Mouse (Mus musculus) neural tube, embryonic 12.5 days (tissue): ENCODE measurements around the gene Eif2ak1. TPM values are rescaled to one million over a fixed set of nuclear protein-coding genes. Genes with fewer than 3 reads are reported as not detected.
"Not testable (repeated sequence)": the region's sequence is repeated elsewhere in the genome, so short reads cannot be mapped to it uniquely, and the experiment has no call there.

Experiments
- ATAC-seq: fragments of 200-750 bp; cut with Nextera tagmentation; 2 replicates; pipeline ENCODE4 v1.8.0; 2017; ENCODE audit warnings: low read depth, mild to moderate bottlenecking, moderate TSS enrichment, moderate library complexity; ENCODE audit not compliant: low FRiP score
- H3K27ac ChIP-seq: fragments of 300-500 bp; sonication (generic); 2 replicates; pipeline ENCODE4 v1.5.1; 2016
- H3K27me3 ChIP-seq: fragments of 300-500 bp; sonication (generic); replicated peaks from 2 replicates; pipeline ENCODE4 v1.6.1; 2016; ENCODE audit warnings: mild to moderate bottlenecking
- H3K36me3 ChIP-seq: fragments of 300-500 bp; sonication (generic); 2 replicates; pipeline ENCODE4 v1.6.1; 2016; ENCODE audit warnings: mild to moderate bottlenecking
- H3K4me1 ChIP-seq: fragments of 300-500 bp; sonication (generic); 2 replicates; pipeline ENCODE4 v1.6.1; 2016
- H3K4me2 ChIP-seq: fragments of 300-500 bp; sonication (generic); replicated peaks from 2 replicates; pipeline ENCODE4 v1.6.1; 2016; ENCODE audit warnings: mild to moderate bottlenecking
- H3K4me3 ChIP-seq: fragments of 300-500 bp; sonication (generic); 2 replicates; pipeline ENCODE4 v1.5.1; 2016
- H3K9ac ChIP-seq: fragments of 300-500 bp; sonication (generic); 2 replicates; pipeline ENCODE4 v1.6.1; 2016; ENCODE audit warnings: mild to moderate bottlenecking
- H3K9me3 ChIP-seq: fragments of 300-500 bp; sonication (generic); 2 replicates; pipeline ENCODE4 v1.6.1; 2016; ENCODE audit warnings: mild to moderate bottlenecking
- WGBS: fragments of 180-500 bp; shearing (Covaris S2); methylation state at CpG from one replicate; pipeline ENCODE4 v1.1.7; 2016; 5-methylcytosine and 5-hydroxymethylcytosine counted together
- polyA plus RNA-seq: library from polyadenylated mRNA; unstranded; fragments of >200 nt; fragmentation: Nextera tagmentation; extraction: Ambion mirVana; gene quantifications from 2 replicates; pipeline ENCODE4 v1.2.1, GENCODE M21; 2016

Gene Eif2ak1
- 47.9 and 53.0 TPM in 2 replicates for polyA plus RNA-seq

DNA sequence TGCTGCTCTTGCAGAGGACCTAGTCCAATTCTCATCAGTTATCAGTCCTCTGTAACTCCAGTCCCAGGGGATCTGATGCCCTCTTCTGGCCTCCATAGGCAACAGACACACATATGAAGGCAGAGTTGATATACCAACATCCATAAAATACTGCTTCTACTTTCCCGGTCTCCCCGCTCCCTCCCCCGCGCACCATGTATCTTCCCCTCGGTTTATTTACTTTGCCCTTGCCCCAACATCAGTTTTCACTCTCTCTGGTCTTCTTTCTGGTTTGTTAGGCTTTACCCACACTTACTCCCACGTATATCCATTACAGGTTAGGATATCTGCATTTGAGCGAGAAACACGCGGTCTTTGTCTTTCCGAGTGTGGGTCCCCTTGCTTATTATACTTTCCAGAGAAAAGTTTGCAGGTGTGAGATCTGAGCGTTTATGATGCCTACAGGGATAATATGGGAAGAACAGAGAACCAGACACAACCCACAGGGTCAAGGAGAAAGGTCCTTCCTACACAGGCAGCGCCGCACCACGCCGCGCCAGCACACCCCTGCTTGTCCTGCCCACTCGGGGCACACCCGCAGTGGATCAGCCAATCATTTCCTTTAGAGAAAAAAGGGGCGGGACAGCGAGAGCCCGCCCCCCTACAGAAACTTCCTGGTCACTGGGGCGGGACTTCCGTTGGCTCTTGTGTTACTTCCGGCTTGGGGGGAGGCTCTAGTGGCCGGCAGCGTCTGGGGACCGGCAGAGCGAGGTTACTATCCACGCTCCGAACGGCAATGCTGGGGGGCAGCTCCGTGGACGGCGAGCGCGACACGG, at the start of gene Eif2ak1:
Gene Eif2ak1 (plus strand): TSS at position 673 of the 815 bp plus-strand sequence.
- peak within 1 kb of the TSS; percentile 85 for H3K9ac ChIP-seq

DNA sequence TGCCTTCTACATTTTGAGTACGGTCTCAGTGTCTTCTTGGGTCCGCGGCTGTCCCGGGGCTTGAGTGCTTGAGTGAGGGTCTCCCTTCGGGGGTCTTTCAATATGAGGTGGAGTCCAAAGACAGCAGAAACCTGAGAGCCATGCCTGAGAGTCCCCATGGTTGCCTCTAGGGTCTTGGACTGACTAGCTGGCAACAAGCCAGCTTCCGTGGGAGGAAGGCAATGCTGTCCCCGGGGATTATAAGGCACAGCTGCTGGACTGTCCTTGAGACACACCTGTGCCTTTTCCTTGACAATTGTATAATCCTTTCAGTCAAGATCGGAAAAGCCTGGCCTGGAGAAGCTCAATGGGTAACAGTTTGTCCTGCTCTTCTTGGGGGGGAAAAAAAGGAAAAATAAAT, 35.6 kb upstream of the Eif2ak1 start:
- Histone ChIP-seq H3K4me2 (no peak overlapping the region), H3K27ac (no peak overlapping the region), H3K9ac (no peak overlapping the region), H3K4me1 (no peaks in the 10 kb centered on the region), H3K36me3 (no peaks in the 10 kb centered on the region), H3K9me3 (no peaks in the 10 kb centered on the region), H3K4me3 (no peak overlapping the region), H3K27me3 (no peaks in the 10 kb centered on the region)
- WGBS = 91% methylated on average over 8 of the region's 8 CpGs
- no peak for ATAC-seq

More for the DNA sequence above, at the start of gene Eif2ak1:
- H3K9me3 ChIP-seq = no peaks in the 10 kb centered on the region
- no peaks in the 10 kb centered on the region for H3K27me3 ChIP-seq
- H3K4me2 ChIP-seq = peak within 1 kb of the TSS; percentile 71
- ATAC-seq = peak; percentile 99
- under 1% methylated on average over 37 of the region's 37 CpGs for WGBS
- peak within 1 kb of the TSS; percentile 42; the same call in 1 of the 2 replicates for H3K27ac ChIP-seq
- H3K4me1 ChIP-seq = peaks cover 9% of the 10 kb centered on the region; the same call in 1 of the 2 replicates
- no peaks in the 10 kb centered on the region for H3K36me3 ChIP-seq
- peak within 1 kb of the TSS; percentile 87 for H3K4me3 ChIP-seq

DNA sequence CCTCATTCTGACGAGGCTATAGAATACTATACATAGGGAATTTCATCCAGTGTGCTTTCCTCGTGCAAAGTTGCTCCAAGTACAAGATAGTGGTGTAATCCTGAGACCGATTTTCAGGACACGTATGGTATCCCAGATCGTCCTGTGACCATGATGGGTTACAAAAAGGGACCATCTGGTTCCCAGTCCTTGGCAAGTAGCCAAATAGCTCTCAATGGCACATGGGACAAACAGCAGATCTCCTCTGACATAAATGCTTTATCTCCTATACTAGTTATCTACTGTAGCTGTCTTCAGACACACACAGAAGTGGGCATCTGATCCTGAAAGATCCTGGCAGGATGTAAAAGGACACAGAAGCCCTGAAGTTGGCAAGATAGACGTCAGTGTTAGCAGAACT, 32.2 kb upstream of the Eif2ak1 start:
- Histone ChIP-seq H3K27ac (no peak overlapping the region), H3K4me3 (no peak overlapping the region), H3K9ac (no peak overlapping the region), H3K36me3 (no peaks in the 10 kb centered on the region), H3K27me3 (no peaks in the 10 kb centered on the region), H3K9me3 (no peaks in the 10 kb centered on the region), H3K4me1 (no peaks in the 10 kb centered on the region), H3K4me2 (no peak overlapping the region)
- no peak for ATAC-seq
- 84% methylated on average over 6 of the region's 6 CpGs for WGBS

DNA sequence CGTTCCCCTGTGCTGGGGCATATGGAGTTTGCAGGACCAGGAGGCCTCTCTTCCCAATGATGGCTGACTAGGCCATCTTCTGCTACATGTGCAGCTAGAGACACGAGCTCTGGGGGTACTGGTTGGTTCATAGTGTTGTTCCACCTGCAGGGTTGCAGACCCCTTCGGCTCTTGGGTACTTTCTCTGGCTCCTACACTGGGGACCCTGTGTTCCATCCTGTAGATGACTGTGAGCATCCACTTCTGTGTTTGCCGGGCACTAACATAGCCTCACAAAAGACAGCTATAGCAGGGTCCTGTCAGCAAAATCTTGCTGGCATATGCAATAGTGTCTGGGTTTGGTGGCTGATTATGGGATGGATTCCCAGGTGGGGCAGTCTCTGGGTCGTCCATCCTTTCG, 16.4 kb upstream of the Eif2ak1 start:
- H3K36me3 ChIP-seq, ATAC-seq, H3K27ac ChIP-seq, H3K4me3 ChIP-seq, H3K9me3 ChIP-seq, H3K4me2 ChIP-seq, H3K9ac ChIP-seq, H3K27me3 ChIP-seq, H3K4me1 ChIP-seq: not testable (repeated sequence)
- 84% methylated on average over 6 of the region's 6 CpGs for WGBS

DNA sequence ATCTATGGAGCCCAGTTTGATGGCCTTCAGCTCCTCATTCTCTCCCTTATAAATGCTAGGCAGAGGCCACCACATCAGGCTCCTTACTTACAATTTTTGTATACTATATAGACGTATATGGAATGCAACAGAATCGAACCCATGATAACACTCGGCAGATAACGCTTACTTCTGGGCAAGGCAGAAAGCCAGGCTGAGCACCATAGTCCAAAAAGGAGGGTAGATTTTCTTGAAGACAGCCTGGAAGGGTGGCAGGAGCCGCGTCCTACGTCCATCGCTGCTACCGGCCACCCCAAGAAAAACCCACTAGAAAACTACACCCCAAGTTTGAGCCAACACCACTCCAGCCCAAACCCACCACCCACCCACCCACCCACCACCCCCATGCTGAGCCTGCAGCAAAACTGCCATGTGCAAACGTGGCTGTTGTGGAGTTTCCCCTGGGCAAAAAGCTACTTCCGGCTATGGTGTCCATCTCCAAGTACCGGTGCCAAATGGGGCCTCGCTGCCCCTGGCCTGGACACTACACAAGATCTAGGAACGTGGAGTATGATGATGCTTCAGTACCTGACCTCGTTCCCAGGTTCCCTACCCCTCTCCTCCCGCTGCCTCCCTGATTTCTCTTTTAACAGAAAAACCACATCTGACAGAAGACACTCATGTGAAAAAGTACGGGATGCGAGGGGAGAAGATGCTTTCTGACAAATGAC, 13.4 kb upstream of the Eif2ak1 start:
- Histone ChIP-seq H3K9ac (no peak overlapping the region), H3K4me2 (no peak overlapping the region), H3K9me3 (no peaks in the 10 kb centered on the region), H3K36me3 (no peaks in the 10 kb centered on the region), H3K27me3 (no peaks in the 10 kb centered on the region), H3K27ac (no peak overlapping the region), H3K4me1 (no peaks in the 10 kb centered on the region), H3K4me3 (no peak overlapping the region)
- ATAC-seq = no peak
- WGBS = 90% methylated on average over 18 of the region's 18 CpGs

DNA sequence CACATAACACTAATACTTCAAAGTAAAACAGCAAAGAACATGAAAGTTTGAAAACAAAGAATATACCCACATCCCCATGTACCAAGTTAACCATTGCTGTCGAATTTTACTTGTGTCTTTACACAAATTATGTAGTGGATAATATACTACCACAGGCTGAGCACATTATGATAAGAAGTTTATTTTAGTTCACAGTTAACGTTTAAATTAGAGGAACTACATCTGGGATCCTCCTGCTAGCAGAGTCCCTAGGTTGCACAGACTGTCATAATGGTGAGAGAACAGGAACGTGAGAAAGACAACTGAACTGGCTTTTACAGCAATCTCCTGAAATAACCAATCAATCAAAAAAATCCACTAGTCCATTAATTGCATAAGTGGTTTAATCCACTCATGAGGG, 10.3 kb upstream of the Eif2ak1 start:
- Histone ChIP-seq H3K4me1 (no peaks in the 10 kb centered on the region), H3K9ac (no peak overlapping the region), H3K36me3 (no peaks in the 10 kb centered on the region), H3K27me3 (no peaks in the 10 kb centered on the region), H3K9me3 (no peaks in the 10 kb centered on the region), H3K4me2 (no peak overlapping the region), H3K4me3 (no peak overlapping the region), H3K27ac (no peak overlapping the region)
- ATAC-seq = no peak
- WGBS = 80% methylated on average over 3 of the region's 3 CpGs

DNA sequence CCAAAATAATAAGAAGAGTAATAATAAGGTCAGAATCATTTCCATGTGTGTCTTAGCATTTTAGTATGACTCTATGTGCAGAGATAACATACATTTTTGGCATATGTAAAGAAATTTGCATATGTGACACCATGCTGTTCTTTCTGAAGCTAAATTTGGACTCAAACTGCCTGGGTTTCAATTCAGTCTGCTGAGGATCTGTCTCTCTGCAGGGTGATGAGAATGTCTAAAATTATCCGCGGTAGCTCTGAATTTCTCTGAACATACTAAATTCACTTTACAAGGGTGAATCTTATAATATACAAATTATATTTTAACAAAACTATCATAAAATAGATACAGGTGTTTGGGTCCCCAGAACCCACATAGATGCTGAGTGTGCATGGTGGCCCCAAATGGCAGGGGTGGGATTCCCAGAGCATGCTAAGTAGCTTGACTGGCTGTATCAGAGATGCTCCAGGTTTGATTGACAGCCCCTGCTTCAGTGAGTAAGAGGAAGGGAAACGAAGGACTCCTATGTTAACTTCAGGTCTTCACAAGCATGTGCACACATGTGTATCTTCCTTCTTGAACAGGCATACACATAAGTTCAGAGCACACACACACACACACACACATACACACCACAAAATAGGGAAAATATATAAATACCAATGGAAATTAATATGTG, 8.0 kb upstream of the Eif2ak1 start:
- no peak overlapping the region for H3K27ac ChIP-seq
- H3K4me2 ChIP-seq = no peak overlapping the region
- no peak overlapping the region for H3K4me3 ChIP-seq
- no peaks in the 10 kb centered on the region for H3K36me3 ChIP-seq
- no peaks in the 10 kb centered on the region for H3K27me3 ChIP-seq
- ATAC-seq = no peak
- no peak overlapping the region for H3K9ac ChIP-seq
- no peaks in the 10 kb centered on the region for H3K9me3 ChIP-seq
- no peaks in the 10 kb centered on the region for H3K4me1 ChIP-seq
- WGBS = 87% methylated on average over 3 of the region's 3 CpGs

DNA sequence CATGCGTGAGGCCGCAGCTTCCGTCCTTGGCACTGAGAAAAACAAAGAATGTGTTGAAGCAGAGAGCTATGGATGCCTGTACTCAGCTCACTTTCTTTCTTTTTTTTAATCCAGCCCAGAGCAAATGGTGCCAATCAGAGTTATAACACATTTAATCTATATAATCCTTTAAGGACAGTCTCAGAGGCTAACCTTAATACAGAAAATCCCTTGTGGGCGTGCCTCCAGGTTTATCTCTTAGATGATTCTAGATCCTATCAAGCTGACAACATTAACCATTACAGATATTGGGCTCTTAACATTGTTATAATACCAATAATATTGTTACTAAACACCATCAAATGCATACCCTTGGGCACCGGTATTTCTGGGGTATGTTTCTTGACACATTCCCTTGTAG, 5.9 kb upstream of the Eif2ak1 start:
- H3K4me3 ChIP-seq = no peak overlapping the region
- no peaks in the 10 kb centered on the region for H3K4me1 ChIP-seq
- 91% methylated on average over 5 of the region's 5 CpGs for WGBS
- no peak for ATAC-seq
- no peaks in the 10 kb centered on the region for H3K36me3 ChIP-seq
- no peaks in the 10 kb centered on the region for H3K9me3 ChIP-seq
- no peaks in the 10 kb centered on the region for H3K27me3 ChIP-seq
- no peak overlapping the region for H3K27ac ChIP-seq
- H3K9ac ChIP-seq = no peak overlapping the region
- H3K4me2 ChIP-seq = no peak overlapping the region

DNA sequence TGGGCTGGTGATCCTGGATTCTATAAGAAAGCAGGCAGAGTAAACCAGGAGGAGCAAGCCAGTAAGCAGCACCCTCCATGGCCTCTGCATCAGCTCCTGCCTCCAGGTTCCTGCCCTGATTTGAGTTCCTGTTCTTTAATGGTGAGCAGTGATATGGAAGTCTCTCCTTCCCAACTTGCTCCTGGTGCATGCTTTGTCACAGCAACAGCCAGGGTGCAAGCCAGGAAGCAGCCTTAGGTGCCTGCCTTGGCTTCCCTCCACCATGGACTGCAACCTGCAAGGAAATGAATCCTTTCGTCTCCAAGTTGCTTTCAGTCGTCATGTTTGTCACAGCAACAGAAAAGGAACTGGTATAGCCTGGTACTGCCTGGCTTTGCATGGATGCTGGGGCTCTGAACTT, 3.0 kb upstream of the Eif2ak1 start:
- H3K4me1 ChIP-seq = peaks cover 9% of the 10 kb centered on the region; the same call in 1 of the 2 replicates
- H3K4me2 ChIP-seq = no peak overlapping the region
- no peaks in the 10 kb centered on the region for H3K36me3 ChIP-seq
- H3K27me3 ChIP-seq = no peaks in the 10 kb centered on the region
- H3K27ac ChIP-seq = no peak overlapping the region
- ATAC-seq = no peak
- WGBS = 80% methylated on average over 2 of the region's 2 CpGs
- no peak overlapping the region for H3K4me3 ChIP-seq
- no peak overlapping the region for H3K9ac ChIP-seq
- H3K9me3 ChIP-seq = no peaks in the 10 kb centered on the region

DNA sequence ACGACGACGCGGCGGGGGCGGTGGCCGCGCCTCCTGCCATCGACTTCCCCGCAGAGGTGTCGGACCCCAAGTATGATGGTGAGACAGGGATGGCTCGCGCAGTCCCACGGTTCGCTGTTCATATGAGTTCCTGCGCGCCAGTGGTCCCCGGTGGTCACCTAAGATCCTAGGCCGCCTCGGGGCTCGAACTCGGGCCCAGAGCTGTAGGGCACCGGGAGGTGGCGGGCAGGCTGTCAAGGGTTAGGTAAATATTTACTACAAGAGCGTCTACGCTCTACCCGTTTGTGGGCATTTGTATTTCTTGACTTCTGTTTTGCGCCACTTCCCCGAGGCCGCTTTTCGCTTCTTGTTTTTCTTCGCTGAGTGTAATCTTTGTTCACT, 333 bp downstream of the Eif2ak1 start:
- no peaks in the 10 kb centered on the region for H3K27me3 ChIP-seq
- under 1% methylated on average over 32 of the region's 32 CpGs for WGBS
- peak overlapping the region; percentile 71 for H3K4me2 ChIP-seq
- H3K4me1 ChIP-seq = peaks cover 9% of the 10 kb centered on the region; the same call in 1 of the 2 replicates
- no peaks in the 10 kb centered on the region for H3K9me3 ChIP-seq
- H3K36me3 ChIP-seq = no peaks in the 10 kb centered on the region
- peak overlapping the region; percentile 42; the same call in 1 of the 2 replicates for H3K27ac ChIP-seq
- H3K9ac ChIP-seq = peak overlapping the region; percentile 85
- ATAC-seq = peak; percentile 85
- H3K4me3 ChIP-seq = peak overlapping the region; percentile 87

DNA sequence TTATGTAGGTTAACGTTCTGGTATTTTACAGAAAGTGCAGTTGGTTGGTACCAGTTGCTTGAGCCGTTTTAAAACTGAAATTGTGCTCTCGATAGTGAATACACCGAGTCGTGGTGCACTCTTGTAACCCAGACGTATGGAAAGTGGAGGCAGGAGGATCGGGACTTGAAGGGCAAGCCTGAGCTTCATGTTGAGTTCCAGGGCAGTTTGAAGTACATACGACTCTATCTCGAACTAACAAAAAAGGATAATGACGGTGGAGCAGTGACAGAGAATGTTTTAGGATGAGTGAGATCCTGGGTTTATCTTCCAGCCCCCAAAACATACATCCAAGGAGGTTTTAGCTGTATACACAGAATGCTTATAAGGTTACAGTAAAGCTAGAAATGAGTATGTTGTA, 873 bp downstream of the Eif2ak1 start:
- H3K4me3 ChIP-seq = peak overlapping the region; percentile 87
- H3K27ac ChIP-seq = no peak overlapping the region
- ATAC-seq = no peak
- H3K9ac ChIP-seq = peak overlapping the region; percentile 85
- H3K4me2 ChIP-seq = peak overlapping the region; percentile 71
- no peaks in the 10 kb centered on the region for H3K36me3 ChIP-seq
- no peaks in the 10 kb centered on the region for H3K27me3 ChIP-seq
- 21% methylated on average over 10 of the region's 10 CpGs for WGBS
- no peaks in the 10 kb centered on the region for H3K9me3 ChIP-seq
- peaks cover 9% of the 10 kb centered on the region; the same call in 1 of the 2 replicates for H3K4me1 ChIP-seq

DNA sequence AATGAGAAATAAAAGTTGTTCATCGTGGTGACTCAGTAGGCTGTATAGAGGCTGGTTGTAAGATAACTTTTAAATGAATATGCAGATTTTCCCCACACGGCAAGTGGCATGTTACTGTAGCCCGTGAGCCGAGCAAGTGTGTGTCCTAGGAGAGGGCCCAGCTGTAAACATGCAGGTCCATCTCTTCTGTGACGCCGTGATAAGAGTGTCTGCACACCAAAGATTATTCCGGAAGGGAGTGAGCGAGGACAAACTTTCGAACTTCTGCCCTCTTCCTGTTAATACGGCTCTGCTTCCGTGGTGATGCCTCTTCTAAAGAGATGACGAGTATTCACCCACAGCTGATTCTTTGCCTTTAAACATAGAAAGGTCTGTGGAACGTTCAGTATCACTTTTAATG, 1.4 kb downstream of the Eif2ak1 start:
- Histone ChIP-seq H3K4me2 (peak overlapping the region; percentile 71; the same call in 1 of the 2 replicates), H3K4me3 (no peak overlapping the region), H3K9ac (no peak overlapping the region), H3K27me3 (no peaks in the 10 kb centered on the region), H3K9me3 (no peaks in the 10 kb centered on the region), H3K36me3 (no peaks in the 10 kb centered on the region), H3K4me1 (peaks cover 9% of the 10 kb centered on the region; the same call in 1 of the 2 replicates), H3K27ac (no peak overlapping the region)
- ATAC-seq = no peak
- WGBS = 88% methylated on average over 13 of the region's 13 CpGs
